Mouse (Mus musculus) liver, embryonic 14.5 days (tissue): ENCODE data around the gene Zdhhc7.

ENCODE experiments used
- CTCF ChIP-seq: IDR thresholded peaks from 2 replicates; pipeline ENCODE4 v1.5.1; 2016; ENCODE audit warnings: antibody characterized with exemption, low read depth, control low read depth
- EP300 ChIP-seq: IDR thresholded peaks from 2 replicates; pipeline ENCODE4 v1.6.1; 2016; ENCODE audit warnings: antibody characterized with exemption, low read depth

- no peak for TF ChIP-seq CTCF
- no peak for TF ChIP-seq EP300
Measured at GRCm38 (mm10) chr8:120143911-120144651, 42.8 kb upstream of the Zdhhc7 start.
